Mouse (Mus musculus) thymus, postnatal 0 days (tissue): ENCODE data around the gene Tmem179b. TPM values are rescaled to one million over a fixed set of nuclear protein-coding genes. Genes with fewer than 3 reads are reported as not detected.
A peak's percentile ranks its signal among the peaks of the same experiment; 100 is the strongest.

Experiments used
- DNase-seq: peaks from one replicate; pipeline ENCODE4 v3.0.0-alpha.2; 2015; ENCODE audit warnings: low spot score
- polyA plus RNA-seq: library from polyadenylated mRNA; unstranded; fragments of >200 nt; fragmentation: Nextera tagmentation; extraction: Ambion mirVana; gene quantifications from 2 replicates; pipeline ENCODE4 v1.2.1, GENCODE M21; 2015

The Tmem179b gene
- polyA plus RNA-seq, 1 experiment from 2014 or later = 166 TPM

GRCm38 (mm10) chr19:8786008-8786781 lies 11.9 kb upstream of the Tmem179b start, which contains the start of gene Taf6l:
TSS of gene Taf6l (minus strand) at chr19:8786417.
- peak; percentile 96 for DNase-seq

- no peak for DNase-seq
These were observed 719 bp upstream of the Tmem179b start for GRCm38 (mm10) chr19:8774951-8775421.

- no peak for DNase-seq
These were observed 858 bp downstream of the Tmem179b start for GRCm38 (mm10) chr19:8773409-8773808.

- no peak for DNase-seq
These were observed 1.3 kb downstream of the Tmem179b start for GRCm38 (mm10) chr19:8772996-8773395.

GRCm38 (mm10) chr19:8770567-8771270 lies 3.5 kb downstream of the Tmem179b start, which contains the start of gene Tmem223:
TSS of gene Tmem223 (plus strand) at chr19:8770996.
- DNase-seq = peak; percentile 85

- no peak for DNase-seq
These were observed 8.7 kb downstream of the Tmem179b start for GRCm38 (mm10) chr19:8765562-8765961.

- DNase-seq = no peak
These were observed 11.0 kb downstream of the Tmem179b start for GRCm38 (mm10) chr19:8763276-8763675.

- DNase-seq = no peak
These were observed 13.5 kb downstream of the Tmem179b start for GRCm38 (mm10) chr19:8760757-8761156.

GRCm38 (mm10) chr19:8758899-8759298 lies 15.4 kb downstream of the Tmem179b start:
- no peak for DNase-seq

- DNase-seq = peak; percentile 65
These were observed 16.7 kb downstream of the Tmem179b start for GRCm38 (mm10) chr19:8757471-8757998.

GRCm38 (mm10) chr19:8756635-8757387 lies 17.5 kb downstream of the Tmem179b start, which contains the start of gene Nxf1:
TSS of gene Nxf1 (plus strand) at chr19:8757073.
- peak; percentile 95 for DNase-seq

GRCm38 (mm10) chr19:8755652-8756051 lies 18.6 kb downstream of the Tmem179b start:
- DNase-seq = no peak

GRCm38 (mm10) chr19:8747368-8747767 lies 26.9 kb downstream of the Tmem179b start:
- no peak for DNase-seq

GRCm38 (mm10) chr19:8745382-8745781 lies 28.9 kb downstream of the Tmem179b start:
- DNase-seq = no peak

GRCm38 (mm10) chr19:8742176-8742575 lies 32.1 kb downstream of the Tmem179b start:
- no peak for DNase-seq

- DNase-seq = peak; percentile 98
These were observed 32.9 kb downstream of the Tmem179b start, which contains the start of gene Stx5a for GRCm38 (mm10) chr19:8741243-8741869. TSS of gene Stx5a (plus strand) at chr19:8741413.

- DNase-seq = no peak
These were observed 33.7 kb downstream of the Tmem179b start, which contains the start of gene 1700092M07Rik for GRCm38 (mm10) chr19:8740603-8741002. TSS of gene 1700092M07Rik (plus strand) at chr19:8740718.

GRCm38 (mm10) chr19:8739646-8740045 lies 34.6 kb downstream of the Tmem179b start:
- no peak for DNase-seq

GRCm38 (mm10) chr19:8738911-8739310 lies 35.4 kb downstream of the Tmem179b start:
- DNase-seq = no peak

GRCm38 (mm10) chr19:8736160-8736467 lies 38.2 kb downstream of the Tmem179b start:
- no peak for DNase-seq
